17 mouse cellular contexts compared by ENCODE assay signal in genomic region chr16:33596213-33596612, GRCm38 (mm10).
DNase-seq lines count a peak whose midpoint lies in the region; ATAC-seq and TF ChIP-seq lines count a peak whose summit lies in the region.
"Had no signal": no experiment of that assay in that cellular context is flagged by ENCODE, and none has a peak within 500 bp of the region (broad histone marks: within the 10 kb centered on the region; RNA-seq: fewer than 3 reads in every experiment).

No protein-coding gene starts in this region.

- no peaks in the 10 kb centered on the region for H3K9me3 ChIP-seq in hindbrain, embryonic 10.5 days
- no peaks in the 10 kb centered on the region for H3K9me3 ChIP-seq in hindbrain, embryonic 12.5 days (replicated peaks)
- H3K9me3 ChIP-seq in intestine, embryonic 16.5 days (ENCODE audit: control insufficient read depth, low read length), result no peaks in the 10 kb centered on the region
- H3K9me3 ChIP-seq: embryonic facial prominence, embryonic 10.5 days had no signal

- peak; percentile 55 for DNase-seq in adrenal gland, postnatal 14 days
- DNase-seq in adrenal gland, adult 8-10 months, result no peak
- DNase-seq in hindbrain, embryonic 10.5 days (ENCODE audit: low spot score), result no peak
- DNase-seq: cerebellum, adult 2 months; cerebellum, postnatal 10 days; gastrocnemius, postnatal 10 days; heart, adult 2 months; heart, postnatal 4 days; kidney, adult 18-20 months had no signal

- no peak for TF ChIP-seq POLR2A in small intestine, adult 2 months (IDR thresholded peaks at IDR 0.05; ENCODE audit: low read depth, low read length)

- 89% methylated on average over 4 of the region's 4 CpGs for WGBS in hindbrain, embryonic 10.5 days
- WGBS in hindbrain, embryonic 12.5 days, result 85% methylated on average over 4 of the region's 4 CpGs
- WGBS in intestine, embryonic 16.5 days, result 94% methylated on average over 4 of the region's 4 CpGs
- WGBS in small intestine, adult 2 months, result 86% methylated on average over 4 of the region's 4 CpGs

- TF ChIP-seq CTCF in small intestine, adult 2 months (IDR thresholded peaks at IDR 0.05; ENCODE audit: extremely low read depth, insufficient read length, insufficient replicate concordance, low read depth, low read length), result no peak

- H3K36me3 ChIP-seq in hindbrain, embryonic 10.5 days, result no peaks in the 10 kb centered on the region
- no peaks in the 10 kb centered on the region for H3K36me3 ChIP-seq in hindbrain, embryonic 12.5 days
- no peaks in the 10 kb centered on the region for H3K36me3 ChIP-seq in intestine, embryonic 16.5 days (ENCODE audit: control insufficient read depth, insufficient read depth, low read length)
- H3K36me3 ChIP-seq in small intestine, adult 2 months (ENCODE audit: control insufficient read depth, insufficient read depth, low read length), result no peaks in the 10 kb centered on the region
- H3K36me3 ChIP-seq: embryonic facial prominence, embryonic 10.5 days; heart, embryonic 12.5 days had no signal

- H3K27ac ChIP-seq in hindbrain, embryonic 10.5 days, result 0 out of 2 replicates have a peak overlapping the region, but pooled peaks have one; percentile 46
- H3K27ac ChIP-seq in hindbrain, embryonic 12.5 days, result no peak overlapping the region
- H3K27ac ChIP-seq in intestine, embryonic 16.5 days (ENCODE audit: low read length), result peak overlapping the region; percentile 81
- peak overlapping the region; percentile 88 for H3K27ac ChIP-seq in small intestine, adult 2 months (ENCODE audit: insufficient read depth, low read depth, low read length)
- H3K27ac ChIP-seq: embryonic facial prominence, embryonic 10.5 days; hindbrain, embryonic 14.5 days had no signal

- no peak for ATAC-seq in hindbrain, embryonic 12.5 days (ENCODE audit: low FRiP score)
- no peak for ATAC-seq in intestine, embryonic 16.5 days
- ATAC-seq in monocyte, adult 5-6 weeks (replicated peaks; ENCODE audit: insufficient number of reproducible peaks, low FRiP score, low TSS enrichment, poor library complexity, severe bottlenecking), result no peak
- ATAC-seq: forebrain, embryonic 14.5 days had no signal

- no peak overlapping the region for H3K4me2 ChIP-seq in hindbrain, embryonic 12.5 days (replicated peaks)
- H3K4me2 ChIP-seq in intestine, embryonic 16.5 days (ENCODE audit: low read depth, low read length), result no peak overlapping the region
- H3K4me2 ChIP-seq: heart, embryonic 12.5 days; hindbrain, embryonic 14.5 days had no signal

- H3K4me3 ChIP-seq in hindbrain, embryonic 10.5 days, result no peak overlapping the region
- no peak overlapping the region for H3K4me3 ChIP-seq in hindbrain, embryonic 12.5 days
- H3K4me3 ChIP-seq in intestine, embryonic 16.5 days (ENCODE audit: low read length), result no peak overlapping the region
- no peak overlapping the region for H3K4me3 ChIP-seq in small intestine, adult 2 months (ENCODE audit: low read depth, low read length)
- H3K4me3 ChIP-seq: embryonic facial prominence, embryonic 10.5 days; heart, adult 2 months; heart, embryonic 12.5 days had no signal

- H3K4me1 ChIP-seq in hindbrain, embryonic 10.5 days (replicated peaks), result peaks cover 38% of the 10 kb centered on the region
- H3K4me1 ChIP-seq in hindbrain, embryonic 12.5 days, result peaks cover 13% of the 10 kb centered on the region
- H3K4me1 ChIP-seq in intestine, embryonic 16.5 days (ENCODE audit: control insufficient read depth, insufficient read depth, low read length), result peaks cover 21% of the 10 kb centered on the region
- peaks cover 26% of the 10 kb centered on the region for H3K4me1 ChIP-seq in small intestine, adult 2 months (ENCODE audit: control insufficient read depth, insufficient read depth, insufficient read length, low read length)

- no peak overlapping the region for H3K9ac ChIP-seq in hindbrain, embryonic 12.5 days
- no peak overlapping the region for H3K9ac ChIP-seq in intestine, embryonic 16.5 days (ENCODE audit: low read depth, low read length)
- H3K9ac ChIP-seq: heart, embryonic 12.5 days; hindbrain, embryonic 14.5 days had no signal

- no peaks in the 10 kb centered on the region for H3K27me3 ChIP-seq in hindbrain, embryonic 10.5 days (ENCODE audit: insufficient read depth, poor library complexity, severe bottlenecking)
- H3K27me3 ChIP-seq in hindbrain, embryonic 12.5 days, result no peaks in the 10 kb centered on the region
- H3K27me3 ChIP-seq in intestine, embryonic 16.5 days (replicated peaks; ENCODE audit: control insufficient read depth, insufficient read depth, low read length), result no peaks in the 10 kb centered on the region
- H3K27me3 ChIP-seq in small intestine, adult 2 months (ENCODE audit: control insufficient read depth, insufficient read depth, low read length), result no peaks in the 10 kb centered on the region
- H3K27me3 ChIP-seq: heart, embryonic 12.5 days had no signal
